Mouse (Mus musculus) liver, embryonic 14.5 days (tissue): ENCODE measurements around the gene Kcna7. TPM values are rescaled to one million over a fixed set of nuclear protein-coding genes. Genes with fewer than 3 reads are reported as not detected.
A peak's percentile ranks its signal among the peaks of the same experiment; 100 is the strongest.
"Not testable (repeated sequence)": the region's sequence is repeated elsewhere in the genome, so short reads cannot be mapped to it uniquely, and the experiment has no call there.

Experiments
- ATAC-seq: fragments of 200-750 bp; cut with Nextera tagmentation; 2 replicates; pipeline ENCODE4 v1.8.0; 2017; ENCODE audit warnings: moderate number of reproducible peaks, mild to moderate bottlenecking, moderate library complexity; ENCODE audit not compliant: insufficient read depth
- DNase-seq, 3 experiments: peaks; one replicate each; pipeline ENCODE4 v3.0.0-alpha.2; 2012 to 2013; ENCODE audit warnings: low read depth in 3 of 3, low spot score in 3 of 3
- H3K27ac ChIP-seq: fragments of 300-500 bp; sonication (generic); 2 replicates; pipeline ENCODE4 v1.5.1; 2014; ENCODE audit warnings: moderate library complexity, mild to moderate bottlenecking, control low read depth, inconsistent platforms
- H3K27me3 ChIP-seq: fragments of 300-500 bp; sonication (generic); 2 replicates; pipeline ENCODE4 v1.6.1; 2014; ENCODE audit warnings: mild to moderate bottlenecking, low read length, moderate library complexity; ENCODE audit not compliant: control insufficient read depth, insufficient read depth
- H3K36me3 ChIP-seq: fragments of 300-500 bp; sonication (generic); replicated peaks from 2 replicates; pipeline ENCODE4 v1.6.1; 2014; ENCODE audit warnings: low read depth; ENCODE audit not compliant: control insufficient read depth, insufficient read depth
- H3K4me1 ChIP-seq, 2 experiments: fragments of 200-500 bp in 1 of 2; fragments of 300-500 bp in 1 of 2; sonication (generic) in 1 of 2; replicated peaks; 2 replicates each; pipeline ENCODE4 v1.6.1; 2012 to 2014; ENCODE audit warnings: antibody characterized with exemption in 1 of 2, inconsistent platforms in 1 of 2, low read length in 1 of 2; ENCODE audit not compliant: control insufficient read depth in 2 of 2, insufficient read depth in 2 of 2
- H3K4me2 ChIP-seq: fragments of 300-500 bp; sonication (generic); 2 replicates; pipeline ENCODE4 v1.6.1; 2014; ENCODE audit warnings: low read depth, mild to moderate bottlenecking, control low read depth, moderate library complexity
- H3K4me3 ChIP-seq, 2 experiments: fragments of 200-500 bp in 1 of 2; fragments of 300-500 bp in 1 of 2; sonication (generic) in 1 of 2; 2 replicates each; pipeline ENCODE4 v1.5.1; 2012 to 2014; ENCODE audit warnings: low read depth in 2 of 2, low read length in 2 of 2, mild to moderate bottlenecking in 2 of 2, control low read depth in 1 of 2, inconsistent platforms in 1 of 2, moderate library complexity in 1 of 2; ENCODE audit not compliant: insufficient read depth in 1 of 2
- H3K9ac ChIP-seq: fragments of 300-500 bp; sonication (generic); replicated peaks from 2 replicates; pipeline ENCODE4 v1.6.1; 2014; ENCODE audit warnings: mild to moderate bottlenecking, control low read depth, moderate library complexity
- H3K9me3 ChIP-seq: fragments of 300-500 bp; sonication (generic); 2 replicates; pipeline ENCODE4 v1.6.1; 2016; ENCODE audit warnings: low read length, mixed read lengths; ENCODE audit not compliant: control insufficient read depth
- CTCF ChIP-seq: IDR thresholded peaks from 2 replicates; pipeline ENCODE4 v1.5.1; 2016; ENCODE audit warnings: antibody characterized with exemption, low read depth, control low read depth
- EP300 ChIP-seq: IDR thresholded peaks from 2 replicates; pipeline ENCODE4 v1.6.1; 2016; ENCODE audit warnings: antibody characterized with exemption, low read depth
- WGBS: fragments of 180-500 bp; shearing (Covaris S2); extraction: QIAGEN DNeasy Blood & Tissue Kit; methylation state at CpG from one replicate; pipeline ENCODE4 v1.1.7; 2014; ENCODE audit not compliant: insufficient replicate concordance; 5-methylcytosine and 5-hydroxymethylcytosine counted together
- polyA plus RNA-seq, 2 experiments: library from polyadenylated mRNA; depleted of rRNA in 1 of 2; stranded (reverse) in 1 of 2; unstranded in 1 of 2; fragments of >200 nt; fragmentation: Nextera tagmentation in 1 of 2; extraction: Ambion mirVana in 1 of 2; gene quantifications; 2 replicates each; pipeline versions ENCODE4 v1.2.1 to v1.2.3; 2012 to 2014

The Kcna7 gene
- polyA plus RNA-seq, 2 experiments = not detected

DNA sequence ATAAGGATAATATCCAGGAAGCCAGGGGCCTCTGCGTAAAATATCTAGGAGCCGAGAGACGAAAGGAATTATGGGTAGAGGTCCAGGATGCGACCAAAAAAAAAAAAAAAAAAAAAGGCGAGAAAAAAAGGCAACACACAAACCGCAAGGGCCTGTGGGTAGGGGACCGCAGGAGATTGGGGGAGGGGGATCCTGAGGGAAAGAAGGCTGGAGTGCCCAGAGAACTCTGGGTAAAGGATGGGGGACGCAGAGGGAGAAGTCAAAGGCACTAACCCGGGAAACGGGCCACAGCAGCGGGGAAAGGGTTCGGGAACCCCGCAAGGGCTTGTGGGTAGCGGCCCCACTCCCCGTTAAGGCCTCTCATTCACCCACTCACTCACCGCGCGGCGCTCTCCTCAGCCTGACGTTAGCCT lies 10.3 kb upstream of the Kcna7 start:
- H3K4me1 ChIP-seq = peaks cover 15 to 17% of the 10 kb centered on the region in 2 experiments
- peak overlapping the region; percentile 99 for H3K4me2 ChIP-seq
- DNase-seq (peak in 1 of 3 experiments; percentile 49), ATAC-seq (peak; percentile 74)
- no peaks in the 10 kb centered on the region for H3K27me3 ChIP-seq
- H3K36me3 ChIP-seq = peaks cover 41% of the 10 kb centered on the region
- H3K27ac ChIP-seq = peak overlapping the region; percentile 93
- peak overlapping the region; percentile 92 to 96 for H3K4me3 ChIP-seq
- under 1% methylated on average over 19 of the region's 20 CpGs for WGBS
- H3K9ac ChIP-seq = peak overlapping the region; percentile 97
- H3K9me3 ChIP-seq = no peaks in the 10 kb centered on the region
- TF ChIP-seq CTCF (no peak), EP300 (no peak; the same call in 1 of the 2 replicates)

DNA sequence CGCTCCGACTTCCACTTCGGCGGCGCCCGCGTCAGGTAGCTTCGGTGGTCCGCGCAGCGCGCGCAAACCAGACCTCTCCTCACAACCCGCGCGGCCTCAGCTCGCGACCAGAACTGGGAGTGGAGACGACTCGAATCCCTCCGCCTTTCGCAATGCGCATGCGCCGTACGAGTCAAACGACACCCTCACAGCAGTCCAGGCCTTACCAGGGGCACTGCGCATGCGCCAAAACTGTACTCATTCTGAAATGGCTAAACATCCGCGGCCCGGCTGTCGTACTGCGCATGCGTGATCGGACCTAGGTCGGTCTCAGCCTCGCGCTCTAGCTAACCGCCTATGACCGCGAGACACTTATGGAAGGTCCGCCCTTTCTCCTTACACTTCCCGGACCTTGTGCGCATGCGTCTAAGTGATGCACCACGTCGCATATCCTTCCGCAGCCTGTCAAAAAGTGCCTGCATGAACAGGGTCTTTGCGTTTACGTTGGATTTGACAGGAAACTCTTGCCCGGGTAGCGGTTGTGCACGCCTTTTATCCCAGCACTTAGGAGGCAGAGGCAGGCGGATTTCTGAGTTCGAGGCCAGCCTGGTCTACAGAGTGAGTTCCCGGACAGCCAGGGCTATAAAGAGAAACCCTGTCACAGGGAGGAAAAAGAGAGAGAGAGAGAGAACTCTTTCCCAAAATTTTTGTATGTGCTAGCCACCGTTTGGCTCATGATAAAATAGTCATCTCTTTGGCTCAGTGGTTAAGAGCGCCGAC lies 9.7 kb upstream of the Kcna7 start, which contains the start of gene Snrnp70:
TSS of gene Snrnp70 (minus strand) at position 165 of the 759 bp plus-strand sequence.
- no peaks in the 10 kb centered on the region for H3K27me3 ChIP-seq
- peak within 1 kb of the TSS; percentile 93 for H3K27ac ChIP-seq
- H3K4me1 ChIP-seq = peaks cover 15 to 17% of the 10 kb centered on the region in 2 experiments
- H3K9ac ChIP-seq = peak within 1 kb of the TSS; percentile 97
- ATAC-seq (peak; percentile 95), DNase-seq (peak; percentile 100)
- H3K9me3 ChIP-seq = no peaks in the 10 kb centered on the region
- TF ChIP-seq CTCF (peak; percentile 0; the same call in 1 of the 2 replicates), EP300 (peak; percentile 28; the same call in 1 of the 2 replicates)
- H3K4me3 ChIP-seq = peak within 1 kb of the TSS; percentile 92 to 96
- WGBS = under 1% methylated on average over 60 of the region's 60 CpGs
- peak within 1 kb of the TSS; percentile 99 for H3K4me2 ChIP-seq
- H3K36me3 ChIP-seq = peaks cover 35% of the 10 kb centered on the region

DNA sequence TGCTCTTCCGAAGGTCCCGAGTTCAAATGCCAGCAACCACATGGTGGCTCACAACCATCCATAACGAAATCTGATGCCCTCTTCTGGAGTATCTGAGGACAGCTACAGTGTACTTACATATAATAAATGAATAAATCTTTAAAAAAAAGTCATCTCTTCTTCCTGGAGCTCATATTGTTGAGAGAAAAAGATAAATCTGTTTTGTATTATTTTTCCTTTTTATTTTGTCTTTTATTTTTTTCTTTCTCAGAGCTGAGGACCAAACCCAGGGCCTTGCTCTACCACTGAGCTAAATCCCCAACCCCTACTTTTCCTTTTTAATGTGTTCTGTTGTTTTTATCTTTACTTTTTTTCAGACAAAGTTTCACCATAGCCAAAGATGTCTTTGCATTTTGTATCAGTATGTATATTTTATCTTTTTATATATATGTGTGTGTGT lies 9.1 kb upstream of the Kcna7 start:
- not testable (repeated sequence) for DNase-seq, H3K9me3 ChIP-seq, H3K27me3 ChIP-seq
- Histone ChIP-seq H3K4me2 (peak overlapping the region; percentile 72), H3K9ac (peak overlapping the region; percentile 52), H3K27ac (peak overlapping the region; percentile 40), H3K4me3 (peak overlapping the region; percentile 81 to 96), H3K36me3 (peaks cover 30% of the 10 kb centered on the region), H3K4me1 (peaks cover 15 to 17% of the 10 kb centered on the region in 2 experiments)
- WGBS = 0% methylated on average over 3 of the region's 3 CpGs
- ATAC-seq = peak; percentile 50

DNA sequence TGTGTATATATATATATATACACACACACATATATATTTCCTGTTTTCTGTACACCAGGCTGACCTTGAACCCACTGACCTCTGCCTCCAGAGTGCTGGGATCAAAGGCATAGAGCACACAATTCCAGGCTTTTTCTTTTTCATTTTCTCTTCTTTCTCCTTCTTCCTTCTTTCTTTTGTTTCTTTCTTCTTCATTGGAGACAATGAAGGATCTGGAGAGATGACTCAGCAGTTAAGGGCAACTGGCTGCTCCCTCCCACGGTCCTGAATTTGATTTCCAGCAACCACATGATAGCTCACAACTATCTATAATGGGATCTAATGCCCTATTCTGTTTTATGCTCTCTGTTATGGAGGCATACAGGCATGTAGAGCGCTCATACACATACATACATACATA lies 8.7 kb upstream of the Kcna7 start:
- H3K4me3 ChIP-seq = no peak overlapping the region; a peak in 1 of 4 replicates
- peaks cover 15 to 17% of the 10 kb centered on the region in 2 experiments for H3K4me1 ChIP-seq
- peak overlapping the region; percentile 72 for H3K4me2 ChIP-seq
- H3K9ac ChIP-seq = no peak overlapping the region
- DNase-seq (no peak), ATAC-seq (no peak)
- TF ChIP-seq CTCF (no peak), EP300 (no peak)
- no peaks in the 10 kb centered on the region for H3K27me3 ChIP-seq
- peaks cover 26% of the 10 kb centered on the region for H3K36me3 ChIP-seq
- 45% methylated on average over 2 of the region's 2 CpGs for WGBS
- H3K27ac ChIP-seq = no peak overlapping the region
- no peaks in the 10 kb centered on the region for H3K9me3 ChIP-seq

DNA sequence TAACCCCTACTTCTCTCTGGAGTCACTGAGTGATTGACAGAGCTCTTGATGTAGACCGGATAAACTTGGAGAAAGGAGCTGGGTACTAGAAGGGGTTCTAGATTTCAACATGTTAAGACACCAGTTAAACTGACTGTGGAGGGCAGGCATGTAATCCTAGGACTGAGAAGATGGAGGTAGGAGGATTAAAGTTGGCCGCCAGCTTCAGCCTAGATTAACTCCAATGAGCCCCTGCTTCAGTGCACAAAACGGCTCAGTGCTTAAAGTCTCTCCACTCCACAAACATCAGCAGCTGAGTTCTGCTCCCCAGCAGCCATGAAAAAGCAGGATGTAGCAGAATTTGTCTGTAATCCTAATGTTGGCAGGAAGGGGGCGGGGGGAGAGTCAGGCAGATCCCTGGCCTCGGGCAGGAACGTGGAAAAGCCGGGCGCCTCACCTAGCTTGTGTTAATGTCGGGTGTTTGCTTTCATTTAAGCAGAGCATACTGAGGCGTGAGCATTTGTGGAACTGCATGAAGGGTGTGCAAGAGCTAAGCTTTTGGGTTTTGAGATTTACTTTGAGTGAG lies 3.9 kb upstream of the Kcna7 start:
- Histone ChIP-seq H3K27me3 (peaks cover 16% of the 10 kb centered on the region), H3K9me3 (no peaks in the 10 kb centered on the region), H3K9ac (no peak overlapping the region), H3K4me1 (peaks cover 3 to 4% of the 10 kb centered on the region in 2 experiments; a peak in 3 of 4 replicates), H3K27ac (no peak overlapping the region), H3K4me3 (no peak overlapping the region), H3K4me2 (no peak overlapping the region), H3K36me3 (no peaks in the 10 kb centered on the region)
- ATAC-seq (no peak), DNase-seq (no peak)
- 68% methylated on average over 10 of the region's 10 CpGs for WGBS
- no peak for TF ChIP-seq CTCF
